Mouse (Mus musculus): ENCODE data around the gene Tmprss11d.
"Not testable (repeated sequence)": the region's sequence is repeated elsewhere in the genome, so short reads cannot be mapped to it uniquely, and the experiment has no call there.

The Tmprss11d gene

GRCm38 (mm10) chr5:86373320-86373719, at the start of gene Tmprss11d:
Gene Tmprss11d, minus strand, starts transcription at chr5:86373420.
- no peak for DNase-seq (ENCODE audit: low read depth, low spot score)

GRCm38 (mm10) chr5:86421323-86422028, 48.3 kb upstream of the Tmprss11d start:
- no peak for DNase-seq (ENCODE audit: low read depth, low spot score)

GRCm38 (mm10) chr5:86419494-86419893, 46.3 kb upstream of the Tmprss11d start:
- no peak for DNase-seq (ENCODE audit: low read depth, low spot score)

- no peak for DNase-seq (ENCODE audit: low read depth, low spot score)
Observed at GRCm38 (mm10) chr5:86414280-86414679, 41.1 kb upstream of the Tmprss11d start.

GRCm38 (mm10) chr5:86410815-86411214, 37.6 kb upstream of the Tmprss11d start:
- no peak for DNase-seq (ENCODE audit: low read depth, low spot score)

GRCm38 (mm10) chr5:86407941-86408340, 34.7 kb upstream of the Tmprss11d start:
- DNase-seq (ENCODE audit: low read depth, low spot score): no peak

GRCm38 (mm10) chr5:86407191-86407590, 34.0 kb upstream of the Tmprss11d start:
- no peak for DNase-seq (ENCODE audit: low read depth, low spot score)

- DNase-seq (ENCODE audit: low read depth, low spot score): no peak
Observed at GRCm38 (mm10) chr5:86359412-86359985, 13.7 kb downstream of the Tmprss11d start.

GRCm38 (mm10) chr5:86352966-86353365, 20.3 kb downstream of the Tmprss11d start:
- peak; percentile 3 for DNase-seq (ENCODE audit: low read depth, low spot score)

GRCm38 (mm10) chr5:86318018-86318956, 54.9 kb downstream of the Tmprss11d start:
- DNase-seq (ENCODE audit: low read depth, low spot score): not testable (repeated sequence)

- no peak for DNase-seq (ENCODE audit: low read depth, low spot score)
Observed at GRCm38 (mm10) chr5:86306116-86306515, 67.1 kb downstream of the Tmprss11d start.

GRCm38 (mm10) chr5:86303877-86304276, 69.3 kb downstream of the Tmprss11d start:
- no peak for DNase-seq (ENCODE audit: low read depth, low spot score)

GRCm38 (mm10) chr5:86289208-86289607, 84.0 kb downstream of the Tmprss11d start, which contains the start of gene Tmprss11c:
Gene Tmprss11c, minus strand, starts transcription at chr5:86289308.
- DNase-seq (ENCODE audit: low read depth, low spot score): no peak

Data from skeletal muscle tissue, adult 2 months (tissue).